Mouse (Mus musculus) ES-Bruce4 (cell line): ENCODE data around the gene Msi2.

ENCODE experiments used
- CTCF ChIP-seq: IDR thresholded peaks from one replicate; pipeline ENCODE4 v1.8.1; 2011; ENCODE audit warnings: low read depth, low read length
- POLR2A ChIP-seq: IDR thresholded peaks from one replicate; pipeline ENCODE4 v1.8.1; 2011; ENCODE audit warnings: low read length; ENCODE audit not compliant: insufficient read depth

GRCm38 (mm10) chr11:88402290-88402689 lies 316.0 kb downstream of the Msi2 start:
- no peak for TF ChIP-seq POLR2A
- no peak for TF ChIP-seq CTCF
